Mouse (Mus musculus): Measurements from ENCODE around the gene Smarcb1. TPM values are rescaled to one million over a fixed set of nuclear protein-coding genes. Genes with fewer than 3 reads are reported as not detected.

Gene Smarcb1
- total RNA-seq (2023): 10 to 100 TPM; 35.2 to 36.8 TPM

DNA sequence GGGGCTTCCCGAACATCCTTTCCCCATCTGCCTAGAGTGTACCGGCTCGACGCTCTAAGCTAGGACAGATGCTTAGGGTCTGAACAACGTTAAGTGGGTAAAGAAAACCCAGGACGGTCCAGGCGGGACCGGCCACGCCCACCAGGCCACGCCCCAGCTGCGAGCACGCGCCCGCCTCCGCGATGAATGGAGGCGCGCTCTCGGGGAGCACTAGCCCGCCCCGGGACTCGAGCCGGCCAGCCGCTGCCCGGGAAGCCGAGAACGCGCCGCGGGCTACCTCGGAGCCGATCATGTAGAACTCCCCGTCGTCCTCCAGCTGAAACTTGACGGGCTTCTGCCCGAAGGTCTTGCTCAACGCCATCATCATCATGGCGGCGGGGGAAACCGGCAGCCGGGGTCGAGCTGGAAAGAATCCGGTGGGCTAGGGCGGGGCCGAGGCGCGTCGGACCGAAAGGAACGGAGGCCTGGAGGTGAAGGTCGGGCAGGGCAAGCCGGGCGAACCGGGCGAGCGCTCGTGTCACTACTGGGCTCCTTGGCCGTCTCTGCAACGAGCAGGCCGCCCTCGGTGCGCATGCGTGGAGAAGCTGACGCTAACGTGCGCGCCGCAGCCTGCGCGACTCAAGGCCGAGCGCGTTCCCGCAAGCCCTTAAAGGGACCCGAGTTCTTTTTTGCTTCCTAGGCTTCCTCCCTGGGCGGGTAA is at the start of gene Smarcb1:
TSS of gene Smarcb1 (minus strand) at position 592 of the 700 bp plus-strand sequence.

DNA sequence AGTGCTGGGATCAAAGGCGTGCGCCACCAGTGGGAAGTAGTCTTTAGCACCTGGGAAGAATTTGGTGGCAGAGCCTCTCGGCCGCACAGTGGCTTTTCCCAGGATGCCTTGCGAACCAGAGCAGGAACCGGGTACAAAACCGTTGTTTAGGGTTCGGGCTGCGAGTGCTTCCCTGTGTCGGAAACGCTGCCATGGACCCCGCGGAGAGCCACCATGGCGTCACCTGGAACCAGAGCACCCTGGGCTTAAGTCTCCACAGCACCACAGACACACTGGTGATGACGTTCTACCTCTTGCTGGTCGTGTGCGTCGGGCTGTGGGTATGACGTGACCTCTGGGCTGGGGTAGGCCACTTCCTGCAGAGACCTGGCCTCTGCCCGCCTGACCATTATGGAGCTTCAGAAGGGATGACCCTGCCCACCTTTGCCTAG is 33.0 kb upstream of the Smarcb1 start, which contains the start of gene Gm5134:
TSS of gene Gm5134 (plus strand) at position 134 of the 431 bp plus-strand sequence.

DNA sequence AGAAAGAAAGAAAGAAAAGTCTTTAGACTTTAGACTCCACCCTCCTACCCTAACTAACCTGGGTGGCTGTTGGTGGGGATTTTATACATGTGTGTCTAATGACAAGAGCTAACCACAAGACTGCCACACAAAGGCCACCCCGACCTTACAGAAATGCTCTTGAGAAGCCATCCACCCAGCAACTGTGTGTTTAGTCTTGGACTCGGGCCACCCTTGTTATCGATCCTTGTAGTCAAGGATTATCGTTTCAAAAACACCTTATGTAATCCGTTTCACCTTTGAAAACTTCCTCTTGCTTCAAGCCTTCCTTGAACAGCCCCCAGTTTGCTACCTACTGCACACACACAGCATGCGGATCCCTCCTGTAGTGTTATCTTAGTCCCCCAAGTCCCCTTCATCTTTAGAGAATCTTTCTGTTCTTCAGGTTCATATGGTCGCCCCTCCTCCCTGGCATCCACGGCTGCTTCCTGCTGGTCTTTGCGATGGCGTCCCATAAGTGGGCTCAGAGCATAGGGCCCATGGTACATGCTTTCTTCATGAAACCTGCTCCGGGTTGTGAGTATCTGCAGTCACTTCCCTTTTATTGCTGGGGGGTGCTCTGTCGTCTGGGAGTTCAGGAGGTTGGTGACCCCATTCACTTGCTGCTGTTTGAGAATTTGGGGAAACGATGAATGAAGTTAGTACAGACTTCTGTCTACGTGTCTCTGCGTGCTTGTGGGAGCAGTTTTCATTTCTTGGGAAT is 21.5 kb upstream of the Smarcb1 start, which contains the start of gene Vpreb3:
TSS of gene Vpreb3 (plus strand) at position 322 of the 742 bp plus-strand sequence.

DNA sequence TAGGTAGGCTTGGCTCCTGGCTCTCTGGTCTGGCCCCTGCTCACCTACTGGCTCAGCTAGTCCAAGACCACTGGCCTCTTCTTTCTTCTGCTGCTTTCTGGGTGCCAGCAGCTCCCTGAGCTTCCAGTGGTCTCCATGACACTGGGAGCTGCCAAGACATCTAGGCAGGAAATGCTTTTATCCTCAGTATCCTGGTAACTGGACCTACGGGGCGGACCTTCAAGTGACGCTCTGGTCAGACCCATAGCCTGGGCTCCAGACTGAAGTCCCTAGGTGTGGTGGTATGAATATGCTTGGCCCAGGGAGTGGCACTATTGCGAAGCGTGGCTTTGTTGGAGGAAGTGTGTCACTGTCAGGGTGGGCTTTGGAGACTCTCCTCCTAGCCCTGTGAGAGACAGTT is 19.1 kb upstream of the Smarcb1 start, which contains the start of gene Gm867:
TSS of gene Gm867 (minus strand) at position 153 of the 400 bp plus-strand sequence.

DNA sequence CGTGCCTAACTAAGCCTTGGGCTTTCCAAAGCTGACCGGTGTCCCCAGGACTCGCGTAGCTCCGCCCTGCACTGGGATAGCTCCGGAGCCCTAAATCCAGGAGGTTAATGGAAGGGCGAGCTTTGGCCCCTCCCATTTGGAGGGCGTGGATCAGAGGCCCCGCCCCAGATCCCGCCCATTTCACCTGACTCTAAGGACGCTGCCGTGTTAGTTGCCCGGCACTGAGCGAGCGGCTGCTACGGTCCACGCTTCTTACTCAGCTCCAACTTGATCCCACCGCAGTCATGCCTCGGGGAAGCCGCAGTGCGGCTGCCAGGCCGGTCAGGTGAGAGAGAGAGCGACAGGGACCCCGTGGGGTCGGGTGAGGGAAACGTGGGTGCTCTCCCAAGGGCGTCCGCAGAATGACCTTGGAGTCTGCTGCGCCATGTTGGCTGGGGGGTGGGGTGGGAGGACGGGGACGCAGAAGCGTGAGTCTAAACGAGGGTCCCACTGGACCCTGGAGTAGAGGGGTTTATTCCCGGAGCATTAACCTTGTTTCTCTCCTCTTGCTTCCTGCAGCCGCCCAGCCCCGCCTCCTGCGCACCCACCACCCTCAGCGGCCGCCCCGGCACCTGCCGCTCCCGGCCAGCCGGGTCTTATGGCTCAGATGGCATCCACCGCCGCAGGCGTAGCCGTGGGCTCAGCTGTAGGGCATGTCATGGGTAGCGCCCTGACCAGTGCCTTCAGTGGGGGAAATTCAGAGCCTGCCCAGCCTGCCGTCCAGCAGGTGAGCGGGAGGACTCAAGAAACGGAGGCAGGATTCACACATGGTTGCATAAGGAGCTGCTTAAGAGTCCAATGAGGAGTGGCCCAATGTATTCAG is 14.5 kb upstream of the Smarcb1 start, which contains the start of gene Mmp11:
TSS of gene Mmp11 (minus strand) at position 817 of the 862 bp plus-strand sequence.

DNA sequence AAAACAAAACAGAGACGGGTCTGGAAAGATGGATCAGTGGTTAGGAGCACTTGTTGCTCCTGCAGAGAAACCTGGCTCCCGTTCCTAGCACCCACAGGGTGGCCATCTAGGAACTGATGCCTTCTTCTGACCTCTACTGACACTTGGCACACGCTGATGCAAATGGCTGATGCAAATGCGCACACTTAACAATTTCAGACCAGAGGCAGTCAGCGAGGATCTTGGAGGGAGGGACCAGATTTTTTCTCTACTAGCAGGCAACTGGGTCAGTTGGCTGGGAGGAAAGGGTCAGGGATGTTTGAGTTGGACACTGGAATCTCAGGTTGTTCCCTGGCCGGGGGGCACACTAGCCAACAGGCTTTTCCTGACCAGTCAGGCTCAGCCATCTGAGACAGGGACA is 11.5 kb upstream of the Smarcb1 start, which contains the start of gene Chchd10:
TSS of gene Chchd10 (plus strand) at position 240 of the 400 bp plus-strand sequence.

DNA sequence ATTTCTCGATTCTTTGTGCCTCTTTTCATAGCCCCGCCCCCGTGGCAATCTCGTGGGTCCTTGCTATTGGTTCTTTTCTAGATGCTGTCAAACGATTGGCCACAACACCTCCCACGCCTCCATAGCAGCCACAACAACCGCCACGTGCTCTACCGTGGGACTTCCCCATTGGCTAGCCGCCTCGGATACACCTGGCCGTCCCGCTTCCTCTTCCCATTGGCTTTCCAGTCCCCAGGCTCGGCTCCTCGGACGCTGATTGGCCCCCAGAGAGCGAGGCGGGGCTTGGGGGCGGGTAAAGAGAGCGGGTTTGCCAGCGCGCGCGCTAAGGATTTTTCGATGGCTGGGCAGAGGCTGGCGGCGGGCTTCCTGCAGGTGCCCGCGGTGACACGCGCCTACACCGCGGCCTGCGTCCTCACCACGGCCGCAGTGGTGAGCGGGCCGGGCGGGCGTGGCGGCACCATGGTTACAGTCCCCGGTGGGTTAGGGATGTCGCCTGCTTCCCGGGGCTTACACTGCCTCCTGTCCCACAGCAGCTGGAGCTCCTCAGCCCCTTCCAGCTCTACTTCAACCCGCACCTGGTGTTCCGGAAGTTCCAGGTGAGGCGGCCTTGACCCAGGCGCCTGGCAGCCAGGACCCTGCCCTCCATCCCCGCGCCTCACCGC is 28.2 kb downstream of the Smarcb1 start, which contains the start of gene Derl3:
TSS of gene Derl3 (plus strand) at position 325 of the 662 bp plus-strand sequence.

DNA sequence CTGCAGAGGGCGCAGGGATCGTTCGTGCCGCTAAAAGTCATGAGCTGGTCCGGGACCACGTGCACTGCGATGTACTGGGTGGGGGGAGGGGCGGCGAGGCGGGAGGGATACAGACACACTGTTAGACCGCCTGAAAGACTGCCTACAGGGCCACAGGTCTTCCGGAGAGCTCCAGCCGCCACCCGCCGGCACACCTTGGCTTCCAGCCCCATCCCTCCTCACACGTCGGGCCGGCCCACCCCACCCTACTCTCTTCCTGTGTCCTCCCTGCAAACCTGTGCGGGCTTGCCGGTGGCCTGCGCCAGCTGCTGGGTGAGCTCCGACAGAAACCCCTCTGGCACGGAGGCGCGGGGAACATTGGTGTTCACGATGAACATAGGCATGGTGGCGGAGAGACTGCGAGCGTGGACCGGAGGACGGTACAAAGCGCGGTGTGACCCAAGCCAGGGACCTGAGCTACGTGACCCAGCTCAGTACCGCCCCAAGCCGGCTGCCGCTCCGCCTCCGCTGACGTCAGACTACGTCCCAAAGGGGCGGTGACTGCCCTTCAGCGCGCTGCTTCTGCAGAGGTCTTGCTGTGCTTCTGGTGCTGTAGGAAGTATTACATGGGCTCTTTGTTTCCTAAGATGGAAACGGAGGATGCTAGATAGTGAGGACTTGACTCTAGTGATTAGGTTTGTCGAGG is 61.5 kb downstream of the Smarcb1 start, which contains the start of gene Mif:
TSS of gene Mif (minus strand) at position 455 of the 685 bp plus-strand sequence.

Other genes starting within 250 kb of the Smarcb1 start
- gene Cabin1, start 157.3 kb downstream of the Smarcb1 start, total RNA-seq (2023): 10 to 100 TPM; 74.5 to 83.3 TPM
- gene Ddt, start 148.2 kb downstream of the Smarcb1 start, total RNA-seq (2023): 10 to 100 TPM; 24.1 to 28.8 TPM
- gene Gm20441, start 140.7 kb downstream of the Smarcb1 start, total RNA-seq (2023): not detected
- 1 to 10 TPM; 6.3 to 6.8 TPM for gene Gstt3, start 140.2 kb downstream of the Smarcb1 start, total RNA-seq (2023)
- gene Gstt1, start 123.0 kb downstream of the Smarcb1 start, total RNA-seq (2023): 1 to 10 TPM in 1 of 2 experiments, under 1 TPM in 1; 0.52 to 1.0 TPM
- gene Gstt4, start 99.1 kb downstream of the Smarcb1 start, total RNA-seq (2023): not detected
- 1 to 10 TPM; 5.9 to 6.4 TPM for gene Gstt2, start 84.2 kb downstream of the Smarcb1 start, total RNA-seq (2023)
- gene Mif, start 61.4 kb downstream of the Smarcb1 start, total RNA-seq (2023): 10 to 100 TPM; 87.8 to 90.9 TPM
- gene Derl3, start 28.2 kb downstream of the Smarcb1 start, total RNA-seq (2023): 1 to 10 TPM in 1 of 2 experiments, under 1 TPM in 1; 0.84 to 3.1 TPM
- gene Chchd10, start 11.5 kb upstream of the Smarcb1 start, total RNA-seq (2023): 1 to 10 TPM in 1 of 2 experiments, under 1 TPM in 1; 0.79 to 3.7 TPM
- gene Mmp11, start 14.9 kb upstream of the Smarcb1 start, total RNA-seq (2023): not detected
- not detected for gene Gm867, start 19.1 kb upstream of the Smarcb1 start, total RNA-seq (2023)
- not detected for gene Vpreb3, start 21.4 kb upstream of the Smarcb1 start, total RNA-seq (2023)
- gene Gm5134, start 32.9 kb upstream of the Smarcb1 start, total RNA-seq (2023): under 1 TPM in 1 of 2 experiments, not detected in 1; 0.43 TPM
- gene Zfp280b, start 111.0 kb upstream of the Smarcb1 start, total RNA-seq (2023): 1 to 10 TPM; 3.4 to 3.6 TPM
- gene Slc5a4b, start 189.3 kb upstream of the Smarcb1 start, total RNA-seq (2023): not detected
- gene Slc5a4a, start 225.8 kb upstream of the Smarcb1 start, total RNA-seq (2023): not detected

Data from monocyte, adult 59 days (primary cell).